9 mouse cellular contexts compared by ENCODE assay signal in genomic region chr1:133306842-133307241, GRCm38 (mm10). TPM values are rescaled to one million over a fixed set of nuclear protein-coding genes. Genes with fewer than 3 reads are reported as not detected.
DNase-seq lines count a peak whose midpoint lies in the region; ATAC-seq lines count a peak whose summit lies in the region.
"Had no signal": no experiment of that assay in that cellular context is flagged by ENCODE, and none has a peak within 500 bp of the region (broad histone marks: within the 10 kb centered on the region; RNA-seq: fewer than 3 reads in every experiment).

No protein-coding gene starts in this region.

- no peak overlapping the region for H3K9ac ChIP-seq in neural tube, embryonic 15.5 days (replicated peaks)
- no peak overlapping the region for H3K9ac ChIP-seq in liver, embryonic 11.5 days (ENCODE audit: low read depth, low read length)
- no peak overlapping the region for H3K9ac ChIP-seq in neural tube, embryonic 11.5 days (ENCODE audit: low read length)
- H3K9ac ChIP-seq: embryonic facial prominence, embryonic 13.5 days had no signal

- no peaks in the 10 kb centered on the region for H3K9me3 ChIP-seq in neural tube, embryonic 15.5 days (replicated peaks)
- H3K9me3 ChIP-seq in liver, embryonic 11.5 days (ENCODE audit: control insufficient read depth, low read length): no peaks in the 10 kb centered on the region
- no peaks in the 10 kb centered on the region; the same call in 1 of the 2 replicates for H3K9me3 ChIP-seq in neural tube, embryonic 11.5 days (ENCODE audit: control insufficient read depth, low read length)
- H3K9me3 ChIP-seq: embryonic facial prominence, embryonic 13.5 days had no signal

- H3K36me3 ChIP-seq in neural tube, embryonic 15.5 days: no peaks in the 10 kb centered on the region
- no peaks in the 10 kb centered on the region for H3K36me3 ChIP-seq in liver, embryonic 11.5 days (ENCODE audit: control insufficient read depth, insufficient read depth, low read length)
- peaks cover 2% of the 10 kb centered on the region; the same call in 1 of the 2 replicates for H3K36me3 ChIP-seq in neural tube, embryonic 11.5 days (ENCODE audit: control insufficient read depth, insufficient read depth, low read length)
- H3K36me3 ChIP-seq: embryonic facial prominence, embryonic 13.5 days had no signal

- no peak overlapping the region for H3K4me3 ChIP-seq in neural tube, embryonic 15.5 days (replicated peaks)
- H3K4me3 ChIP-seq in liver, embryonic 11.5 days (ENCODE audit: low read depth, low read length): no peak overlapping the region
- H3K4me3 ChIP-seq in neural tube, embryonic 11.5 days (ENCODE audit: low read depth, low read length): no peak overlapping the region
- H3K4me3 ChIP-seq: embryonic facial prominence, embryonic 13.5 days had no signal

- 6% methylated on average over 4 of the region's 4 CpGs for WGBS in neural tube, embryonic 15.5 days
- 11% methylated on average over 4 of the region's 4 CpGs for WGBS in liver, embryonic 11.5 days
- 18% methylated on average over 4 of the region's 4 CpGs for WGBS in neural tube, embryonic 11.5 days

- H3K4me2 ChIP-seq in neural tube, embryonic 15.5 days: no peak overlapping the region
- H3K4me2 ChIP-seq in liver, embryonic 11.5 days: no peak overlapping the region
- H3K4me2 ChIP-seq in neural tube, embryonic 11.5 days (ENCODE audit: low read depth): no peak overlapping the region
- H3K4me2 ChIP-seq: embryonic facial prominence, embryonic 13.5 days had no signal

- no peak for ATAC-seq in neural tube, embryonic 15.5 days (ENCODE audit: low FRiP score)
- ATAC-seq in liver, embryonic 11.5 days (replicated peaks; ENCODE audit: low FRiP score): no peak
- peak; percentile 50; the same call in 1 of the 2 replicates for ATAC-seq in neural tube, embryonic 11.5 days (ENCODE audit: insufficient read depth, low FRiP score, low TSS enrichment)

- no peaks in the 10 kb centered on the region for H3K27me3 ChIP-seq in neural tube, embryonic 15.5 days (replicated peaks)
- H3K27me3 ChIP-seq in liver, embryonic 11.5 days (replicated peaks; ENCODE audit: control insufficient read depth, insufficient read depth, low read length): no peaks in the 10 kb centered on the region
- H3K27me3 ChIP-seq in neural tube, embryonic 11.5 days (ENCODE audit: control insufficient read depth, insufficient read depth, low read length): no peaks in the 10 kb centered on the region
- H3K27me3 ChIP-seq: embryonic facial prominence, embryonic 13.5 days had no signal

- peak; percentile 80 for DNase-seq in neural tube, embryonic 10.5 days (ENCODE audit: extremely low spot score, low spot score)
- peak; percentile 92 to 93 for DNase-seq in cerebellum, postnatal 10 days
- peak; percentile 77 to 81 for DNase-seq in frontal cortex, postnatal 36 days (ENCODE audit: low spot score in 2 of 2)
- DNase-seq in induced T-regulatory cell, adult 2 months (ENCODE audit: low read depth): peak; percentile 53
- DNase-seq in liver, embryonic 11.5 days (ENCODE audit: low spot score): peak; percentile 61
- peak; percentile 79 for DNase-seq in neural tube, embryonic 11.5 days (ENCODE audit: low spot score)
- DNase-seq in thymus, adult 18-20 months: peak; percentile 35 to 37

- H3K27ac ChIP-seq in neural tube, embryonic 15.5 days (replicated peaks): no peak overlapping the region
- H3K27ac ChIP-seq in liver, embryonic 11.5 days (ENCODE audit: low read depth, low read length): no peak overlapping the region
- H3K27ac ChIP-seq in neural tube, embryonic 11.5 days (ENCODE audit: low read depth, low read length): no peak overlapping the region
- H3K27ac ChIP-seq: embryonic facial prominence, embryonic 13.5 days had no signal

- peaks cover 14% of the 10 kb centered on the region for H3K4me1 ChIP-seq in neural tube, embryonic 15.5 days
- H3K4me1 ChIP-seq in liver, embryonic 11.5 days (replicated peaks; ENCODE audit: control insufficient read depth, insufficient read depth, low read length): peaks cover 4% of the 10 kb centered on the region
- H3K4me1 ChIP-seq in neural tube, embryonic 11.5 days (ENCODE audit: control insufficient read depth, insufficient read depth, low read length): no peaks in the 10 kb centered on the region

RNA-seq across cellular contexts. Expression of gene Golt1a, which starts 2.8 kb away (rescaled TPM):
- polyA plus RNA-seq in neural tube, embryonic 15.5 days (2015; fragmentation: Nextera tagmentation; extraction: Ambion mirVana): 0.43 TPM in 1 of 2 replicates, not detected in the other
- polyA plus RNA-seq in liver, embryonic 11.5 days (2014; fragmentation: Nextera tagmentation; extraction: Ambion mirVana): 2.0 and 2.5 TPM in 2 replicates
- not detected in 2 replicates for polyA plus RNA-seq in neural tube, embryonic 11.5 days (2014; fragmentation: Nextera tagmentation; extraction: Ambion mirVana)
- polyA plus RNA-seq: embryonic facial prominence, embryonic 13.5 days had no signal

RNA-seq across cellular contexts. Expression of gene Kiss1, which starts 14.8 kb away (rescaled TPM):
- not detected in 2 replicates for polyA plus RNA-seq in neural tube, embryonic 15.5 days (2015; fragmentation: Nextera tagmentation; extraction: Ambion mirVana)
- polyA plus RNA-seq in liver, embryonic 11.5 days (2014; fragmentation: Nextera tagmentation; extraction: Ambion mirVana): not detected in 2 replicates
- not detected in 2 replicates for polyA plus RNA-seq in neural tube, embryonic 11.5 days (2014; fragmentation: Nextera tagmentation; extraction: Ambion mirVana)
- polyA plus RNA-seq: embryonic facial prominence, embryonic 13.5 days had no signal

RNA-seq across cellular contexts. Expression of gene Ren1, which starts 43.5 kb away (rescaled TPM):
- polyA plus RNA-seq in neural tube, embryonic 15.5 days (2015; fragmentation: Nextera tagmentation; extraction: Ambion mirVana): 0.74 and 1.6 TPM in 2 replicates
- polyA plus RNA-seq in liver, embryonic 11.5 days (2014; fragmentation: Nextera tagmentation; extraction: Ambion mirVana): 0.30 and 0.40 TPM in 2 replicates
- polyA plus RNA-seq in neural tube, embryonic 11.5 days (2014; fragmentation: Nextera tagmentation; extraction: Ambion mirVana): not detected in 2 replicates

RNA-seq across cellular contexts. Expression of gene Etnk2, which starts 56.5 kb away (rescaled TPM):
- polyA plus RNA-seq in neural tube, embryonic 15.5 days (2015; fragmentation: Nextera tagmentation; extraction: Ambion mirVana): 21.3 and 22.8 TPM in 2 replicates
- 4.5 and 5.8 TPM in 2 replicates for polyA plus RNA-seq in liver, embryonic 11.5 days (2014; fragmentation: Nextera tagmentation; extraction: Ambion mirVana)
- 1.9 and 3.0 TPM in 2 replicates for polyA plus RNA-seq in neural tube, embryonic 11.5 days (2014; fragmentation: Nextera tagmentation; extraction: Ambion mirVana)

Comparison
In these comparisons a context has a peak if more than half of its experiments do, and no peak if none do; other contexts are left out.
1. DNase-seq: peak in every context shown above with its lines; median percentile 92 in cerebellum, postnatal 10 days; 80 in neural tube, embryonic 10.5 days; 79 in frontal cortex, postnatal 36 days; 79 in neural tube, embryonic 11.5 days; 61 in liver, embryonic 11.5 days; 53 in induced T-regulatory cell, adult 2 months; 36 in thymus, adult 18-20 months.